Mouse (Mus musculus): ENCODE measurements around the gene Spsb1. TPM values are rescaled to one million over a fixed set of nuclear protein-coding genes. Genes with fewer than 3 reads are reported as not detected.
A peak's percentile ranks its signal among the peaks of the same experiment; 100 is the strongest.

The Spsb1 gene
- polyA plus RNA-seq, 1 experiment from 2014 or later, result 9.5 TPM

- peaks cover 17% of the 10 kb centered on the region; the same call in 1 of the 2 replicates for H3K4me1 ChIP-seq (replicated peaks)
- H3K36me3 ChIP-seq, result no peaks in the 10 kb centered on the region
- no peak overlapping the region for H3K27ac ChIP-seq (replicated peaks)
- no peaks in the 10 kb centered on the region for H3K9me3 ChIP-seq
- 24% methylated on average over 13 of the region's 13 CpGs for WGBS
- H3K4me2 ChIP-seq, result no peak overlapping the region
- no peak overlapping the region for H3K9ac ChIP-seq
- H3K4me3 ChIP-seq, result no peak overlapping the region
- no peaks in the 10 kb centered on the region for H3K27me3 ChIP-seq
- no peak for ATAC-seq (ENCODE audit: low FRiP score, low read depth)
Observed at GRCm38 (mm10) chr4:149906921-149907320, 47.9 kb downstream of the Spsb1 start.

- H3K4me1 ChIP-seq (replicated peaks), result peaks cover 17% of the 10 kb centered on the region; the same call in 1 of the 2 replicates
- no peak for ATAC-seq (ENCODE audit: low FRiP score, low read depth)
- H3K27me3 ChIP-seq, result no peaks in the 10 kb centered on the region
- 87% methylated on average over 10 of the region's 10 CpGs for WGBS
- no peaks in the 10 kb centered on the region for H3K9me3 ChIP-seq
- H3K9ac ChIP-seq, result no peak overlapping the region
- H3K36me3 ChIP-seq, result no peaks in the 10 kb centered on the region
- no peak overlapping the region for H3K4me3 ChIP-seq
- H3K4me2 ChIP-seq, result no peak overlapping the region
- H3K27ac ChIP-seq (replicated peaks), result no peak overlapping the region
Observed at GRCm38 (mm10) chr4:149905302-149905974, 49.4 kb downstream of the Spsb1 start.

GRCm38 (mm10) chr4:149903026-149903425 is 51.8 kb downstream of the Spsb1 start:
- H3K27me3 ChIP-seq, result no peaks in the 10 kb centered on the region
- H3K9me3 ChIP-seq, result no peaks in the 10 kb centered on the region
- WGBS, result 52% methylated on average over 5 of the region's 5 CpGs
- no peak for ATAC-seq (ENCODE audit: low FRiP score, low read depth)
- no peak overlapping the region for H3K4me2 ChIP-seq
- H3K9ac ChIP-seq, result no peak overlapping the region
- H3K27ac ChIP-seq (replicated peaks), result no peak overlapping the region; the same call in 1 of the 2 replicates
- H3K4me1 ChIP-seq (replicated peaks), result 0 out of 2 replicates have a peak, but pooled peaks cover 12% of the 10 kb centered on the region
- no peaks in the 10 kb centered on the region for H3K36me3 ChIP-seq
- H3K4me3 ChIP-seq, result no peak overlapping the region

- Histone ChIP-seq H3K4me3 (no peak overlapping the region), H3K4me1 (replicated peaks) (0 out of 2 replicates have a peak, but pooled peaks cover 9% of the 10 kb centered on the region), H3K27me3 (no peaks in the 10 kb centered on the region), H3K4me2 (no peak overlapping the region), H3K27ac (replicated peaks) (no peak overlapping the region), H3K9me3 (no peaks in the 10 kb centered on the region), H3K9ac (no peak overlapping the region), H3K36me3 (no peaks in the 10 kb centered on the region)
- ATAC-seq (ENCODE audit: low FRiP score, low read depth), result no peak
- whole genome bisulfite sequencing, result 67% methylated on average over 3 of the region's 3 CpGs
Observed at GRCm38 (mm10) chr4:149901349-149901782, 53.5 kb downstream of the Spsb1 start.

GRCm38 (mm10) chr4:149897661-149898260 is 57.1 kb downstream of the Spsb1 start:
- Histone ChIP-seq H3K36me3 (no peaks in the 10 kb centered on the region), H3K4me3 (no peak overlapping the region), H3K9ac (no peak overlapping the region), H3K4me2 (no peak overlapping the region), H3K4me1 (replicated peaks) (peaks cover 18% of the 10 kb centered on the region), H3K9me3 (no peaks in the 10 kb centered on the region), H3K27me3 (no peaks in the 10 kb centered on the region), H3K27ac (replicated peaks) (no peak overlapping the region)
- 92% methylated on average over 13 of the region's 13 CpGs for WGBS
- ATAC-seq (ENCODE audit: low FRiP score, low read depth), result no peak

- no peak for ATAC-seq (ENCODE audit: low FRiP score, low read depth)
- peaks cover 18% of the 10 kb centered on the region for H3K4me1 ChIP-seq (replicated peaks)
- WGBS, result 79% methylated on average over 12 of the region's 12 CpGs
Observed at GRCm38 (mm10) chr4:149896024-149896538, 58.8 kb downstream of the Spsb1 start.

GRCm38 (mm10) chr4:149895226-149895625 is 59.6 kb downstream of the Spsb1 start:
- Histone ChIP-seq H3K4me3 (no peak overlapping the region), H3K27ac (replicated peaks) (no peak overlapping the region), H3K27me3 (no peaks in the 10 kb centered on the region), H3K9ac (no peak overlapping the region), H3K4me1 (replicated peaks) (peaks cover 25% of the 10 kb centered on the region), H3K36me3 (no peaks in the 10 kb centered on the region), H3K9me3 (no peaks in the 10 kb centered on the region), H3K4me2 (no peak overlapping the region)
- WGBS, result 70% methylated on average over 7 of the region's 7 CpGs
- no peak for ATAC-seq (ENCODE audit: low FRiP score, low read depth)

More at GRCm38 (mm10) chr4:149896024-149896538, 58.8 kb downstream of the Spsb1 start:
- Histone ChIP-seq H3K9ac (no peak overlapping the region), H3K27me3 (no peaks in the 10 kb centered on the region), H3K9me3 (no peaks in the 10 kb centered on the region), H3K36me3 (no peaks in the 10 kb centered on the region), H3K4me2 (no peak overlapping the region), H3K27ac (replicated peaks) (no peak overlapping the region), H3K4me3 (no peak overlapping the region)

- no peak for ATAC-seq (ENCODE audit: low FRiP score, low read depth)
- 84% methylated on average over 7 of the region's 7 CpGs for WGBS
- H3K27me3 ChIP-seq, result no peaks in the 10 kb centered on the region
- no peaks in the 10 kb centered on the region for H3K36me3 ChIP-seq
- no peaks in the 10 kb centered on the region for H3K9me3 ChIP-seq
- H3K4me3 ChIP-seq, result no peak overlapping the region
- H3K27ac ChIP-seq (replicated peaks), result peak overlapping the region; percentile 46
- H3K9ac ChIP-seq, result no peak overlapping the region
- H3K4me1 ChIP-seq (replicated peaks), result peaks cover 30% of the 10 kb centered on the region
- H3K4me2 ChIP-seq, result no peak overlapping the region
Observed at GRCm38 (mm10) chr4:149894300-149894699, 60.5 kb downstream of the Spsb1 start.

- no peak overlapping the region for H3K9ac ChIP-seq
- WGBS, result 23% methylated on average over 11 of the region's 11 CpGs
- H3K27ac ChIP-seq (replicated peaks), result peak overlapping the region; percentile 46
- H3K4me3 ChIP-seq, result no peak overlapping the region
- H3K27me3 ChIP-seq, result no peaks in the 10 kb centered on the region
- H3K4me1 ChIP-seq (replicated peaks), result peaks cover 30% of the 10 kb centered on the region
- H3K9me3 ChIP-seq, result no peaks in the 10 kb centered on the region
- ATAC-seq (ENCODE audit: low FRiP score, low read depth), result peak; percentile 63
- H3K36me3 ChIP-seq, result no peaks in the 10 kb centered on the region
- H3K4me2 ChIP-seq, result no peak overlapping the region
Observed at GRCm38 (mm10) chr4:149893611-149894151, 61.2 kb downstream of the Spsb1 start.

- peaks cover 37% of the 10 kb centered on the region for H3K4me1 ChIP-seq (replicated peaks)
- no peak overlapping the region for H3K4me2 ChIP-seq
- no peak overlapping the region for H3K27ac ChIP-seq (replicated peaks)
- no peaks in the 10 kb centered on the region for H3K36me3 ChIP-seq
- no peak overlapping the region for H3K9ac ChIP-seq
- WGBS, result 94% methylated on average over 5 of the region's 5 CpGs
- H3K4me3 ChIP-seq, result no peak overlapping the region
- H3K9me3 ChIP-seq, result no peaks in the 10 kb centered on the region
- ATAC-seq (ENCODE audit: low FRiP score, low read depth), result no peak
- no peaks in the 10 kb centered on the region for H3K27me3 ChIP-seq
Observed at GRCm38 (mm10) chr4:149891172-149891960, 63.5 kb downstream of the Spsb1 start.

GRCm38 (mm10) chr4:149890551-149890950 is 64.3 kb downstream of the Spsb1 start:
- Histone ChIP-seq H3K9ac (no peak overlapping the region), H3K4me3 (no peak overlapping the region)
- WGBS, result 59% methylated on average over 8 of the region's 8 CpGs

More at GRCm38 (mm10) chr4:149890551-149890950, 64.3 kb downstream of the Spsb1 start:
- Histone ChIP-seq H3K27me3 (no peaks in the 10 kb centered on the region), H3K4me2 (no peak overlapping the region), H3K27ac (replicated peaks) (0 out of 2 replicates have a peak overlapping the region, but pooled peaks have one; percentile 55), H3K4me1 (replicated peaks) (peaks cover 37% of the 10 kb centered on the region), H3K36me3 (no peaks in the 10 kb centered on the region), H3K9me3 (no peaks in the 10 kb centered on the region)
- ATAC-seq (ENCODE audit: low FRiP score, low read depth), result no peak
